8 mouse cellular contexts compared by ENCODE assay signal in genomic region chr4:126111153-126111549, GRCm38 (mm10). TPM values are rescaled to one million over a fixed set of nuclear protein-coding genes. Genes with fewer than 3 reads are reported as not detected.
DNase-seq lines count a peak whose midpoint lies in the region; ATAC-seq lines count a peak whose summit lies in the region.

No protein-coding gene starts in this region.

- no peak for ATAC-seq in heart, embryonic 15.5 days (replicated peaks; ENCODE audit: insufficient number of reproducible peaks, insufficient read depth, low FRiP score, low read depth)
- no peak for ATAC-seq in hindbrain, embryonic 13.5 days (ENCODE audit: low FRiP score)
- ATAC-seq in erythroid progenitor cell, adult 5-6 weeks (replicated peaks; ENCODE audit: low FRiP score, poor library complexity, severe bottlenecking): no peak

- peak overlapping the region; percentile 37 for H3K9ac ChIP-seq in heart, embryonic 15.5 days
- H3K9ac ChIP-seq in hindbrain, embryonic 13.5 days: peak overlapping the region; percentile 65

- peak overlapping the region; percentile 19 for H3K4me3 ChIP-seq in heart, embryonic 15.5 days
- no peak overlapping the region for H3K4me3 ChIP-seq in hindbrain, embryonic 13.5 days

- peak overlapping the region; percentile 97 for H3K27ac ChIP-seq in heart, embryonic 15.5 days
- H3K27ac ChIP-seq in hindbrain, embryonic 13.5 days: peak overlapping the region; percentile 85

- no peaks in the 10 kb centered on the region for H3K9me3 ChIP-seq in heart, embryonic 15.5 days (replicated peaks)
- H3K9me3 ChIP-seq in hindbrain, embryonic 13.5 days: no peaks in the 10 kb centered on the region

- H3K4me1 ChIP-seq in heart, embryonic 15.5 days (replicated peaks): peaks cover 67% of the 10 kb centered on the region
- peaks cover 75% of the 10 kb centered on the region for H3K4me1 ChIP-seq in hindbrain, embryonic 13.5 days (replicated peaks)

- H3K27me3 ChIP-seq in heart, embryonic 15.5 days: no peaks in the 10 kb centered on the region
- H3K27me3 ChIP-seq in hindbrain, embryonic 13.5 days: no peaks in the 10 kb centered on the region

- DNase-seq in heart, adult 9 months (ENCODE audit: low spot score in 2 of 2): no peak
- peak; percentile 89 for DNase-seq in R1 (ENCODE audit: low read depth, low spot score)
- peak; percentile 66 for DNase-seq in lung, postnatal 10 days
- no peak for DNase-seq in right cerebral cortex, postnatal 4 days
- DNase-seq in B cell, adult 2 months: no peak

- H3K36me3 ChIP-seq in heart, embryonic 15.5 days: no peaks in the 10 kb centered on the region
- H3K36me3 ChIP-seq in hindbrain, embryonic 13.5 days: no peaks in the 10 kb centered on the region

- 17% methylated on average over 7 of the region's 7 CpGs for WGBS in heart, embryonic 15.5 days
- 20% methylated on average over 7 of the region's 7 CpGs for WGBS in hindbrain, embryonic 13.5 days

- H3K4me2 ChIP-seq in heart, embryonic 15.5 days: peak overlapping the region; percentile 56
- H3K4me2 ChIP-seq in hindbrain, embryonic 13.5 days: peak overlapping the region; percentile 37

RNA-seq across cellular contexts. Expression of gene Stk40, which starts 7.4 kb away (rescaled TPM):
- 20.6 and 27.2 TPM in 2 replicates for polyA plus RNA-seq in heart, embryonic 15.5 days (2015; fragmentation: Nextera tagmentation; extraction: Ambion mirVana)
- 35.1 and 35.5 TPM in 2 replicates for polyA plus RNA-seq in hindbrain, embryonic 13.5 days (2015; fragmentation: Nextera tagmentation; extraction: Ambion mirVana)
- 4.7 and 10.1 TPM in 2 replicates for total RNA-seq in erythroid progenitor cell, adult 5-6 weeks (2015; ENCODE audit: low replicate concordance)
- total RNA-seq in erythroid progenitor cell, adult 5-6 weeks (2017; ENCODE audit: low replicate concordance): 2.4 and 6.4 TPM in 2 replicates

RNA-seq across cellular contexts. Expression of gene Lsm10, which starts 14.7 kb away (rescaled TPM):
- 42.2 and 43.2 TPM in 2 replicates for polyA plus RNA-seq in heart, embryonic 15.5 days (2015; fragmentation: Nextera tagmentation; extraction: Ambion mirVana)
- 47.5 and 47.9 TPM in 2 replicates for polyA plus RNA-seq in hindbrain, embryonic 13.5 days (2015; fragmentation: Nextera tagmentation; extraction: Ambion mirVana)
- 18.0 and 73.2 TPM in 2 replicates for total RNA-seq in erythroid progenitor cell, adult 5-6 weeks (2015; ENCODE audit: low replicate concordance)
- 2.2 and 4.1 TPM in 2 replicates for total RNA-seq in erythroid progenitor cell, adult 5-6 weeks (2017; ENCODE audit: low replicate concordance)

RNA-seq across cellular contexts. Expression of gene Eva1b, which starts 36.4 kb away (rescaled TPM):
- 28.0 and 37.7 TPM in 2 replicates for polyA plus RNA-seq in heart, embryonic 15.5 days (2015; fragmentation: Nextera tagmentation; extraction: Ambion mirVana)
- 15.0 and 15.5 TPM in 2 replicates for polyA plus RNA-seq in hindbrain, embryonic 13.5 days (2015; fragmentation: Nextera tagmentation; extraction: Ambion mirVana)
- total RNA-seq in erythroid progenitor cell, adult 5-6 weeks (2015; ENCODE audit: low replicate concordance): not detected in 2 replicates
- total RNA-seq in erythroid progenitor cell, adult 5-6 weeks (2017; ENCODE audit: low replicate concordance): 0.51 TPM in 1 of 2 replicates, not detected in the other

RNA-seq across cellular contexts. Expression of gene Sh3d21, which starts 52.1 kb away (rescaled TPM):
- 3.3 and 4.1 TPM in 2 replicates for polyA plus RNA-seq in heart, embryonic 15.5 days (2015; fragmentation: Nextera tagmentation; extraction: Ambion mirVana)
- polyA plus RNA-seq in hindbrain, embryonic 13.5 days (2015; fragmentation: Nextera tagmentation; extraction: Ambion mirVana): 1.3 and 1.4 TPM in 2 replicates
- 1.8 TPM in 1 of 2 replicates, not detected in the other for total RNA-seq in erythroid progenitor cell, adult 5-6 weeks (2015; ENCODE audit: low replicate concordance)
- total RNA-seq in erythroid progenitor cell, adult 5-6 weeks (2017; ENCODE audit: low replicate concordance): 0.90 TPM in 1 of 2 replicates, not detected in the other

RNA-seq across cellular contexts. Expression of gene Oscp1, which starts 52.8 kb away (rescaled TPM):
- 6.1 and 7.6 TPM in 2 replicates for polyA plus RNA-seq in heart, embryonic 15.5 days (2015; fragmentation: Nextera tagmentation; extraction: Ambion mirVana)
- polyA plus RNA-seq in hindbrain, embryonic 13.5 days (2015; fragmentation: Nextera tagmentation; extraction: Ambion mirVana): 33.1 and 35.1 TPM in 2 replicates
- total RNA-seq in erythroid progenitor cell, adult 5-6 weeks (2015; ENCODE audit: low replicate concordance): 1.3 and 14.8 TPM in 2 replicates
- total RNA-seq in erythroid progenitor cell, adult 5-6 weeks (2017; ENCODE audit: low replicate concordance): 5.6 and 8.9 TPM in 2 replicates

Comparison
In these comparisons a context has a peak if more than half of its experiments do, and no peak if none do; other contexts are left out.
1. DNase-seq: peak in R1 (single experiment) and lung, postnatal 10 days (single experiment); none in heart, adult 9 months (0 of 2), right cerebral cortex, postnatal 4 days (single experiment) and B cell, adult 2 months (0 of 2).